ENCODE assay signal across 8 mouse cellular contexts in the genomic region with DNA sequence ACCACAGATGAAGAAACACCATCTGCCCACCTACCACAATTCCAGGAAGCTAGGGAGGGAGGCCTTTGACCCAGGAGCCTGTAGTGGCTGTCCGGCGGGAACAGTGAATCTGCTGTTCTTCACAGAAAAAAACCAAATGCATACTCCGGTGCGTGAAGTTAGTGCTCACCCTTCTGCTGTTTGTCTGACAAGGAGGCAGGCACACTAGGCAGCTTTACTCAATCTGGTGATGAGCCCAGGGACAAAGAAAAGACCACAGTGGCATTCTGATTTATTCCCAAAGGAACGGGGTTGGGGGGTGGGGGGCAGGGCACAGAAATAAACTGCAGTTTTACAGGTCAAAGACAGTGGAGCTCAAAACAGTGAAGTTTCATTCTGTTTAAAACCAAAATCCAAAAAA.
DNase-seq lines count a peak whose midpoint lies in the region; ATAC-seq lines count a peak whose summit lies in the region.

No protein-coding gene starts in this region.

- intact Hi-C loops in heart, postnatal 14 days (cut with DNase I): loop anchor here (5.0 to 10.0 kb wide), 4 partner anchors 63 to 310 kb away; a partner anchor contains a TSS

- 17% methylated on average over 5 of the region's 5 CpGs for WGBS in heart, embryonic 12.5 days
- 16% methylated on average over 5 of the region's 5 CpGs for WGBS in midbrain, embryonic 14.5 days

- no peaks in the 10 kb centered on the region for H3K9me3 ChIP-seq in heart, embryonic 12.5 days (replicated peaks)
- no peaks in the 10 kb centered on the region for H3K9me3 ChIP-seq in midbrain, embryonic 14.5 days (ENCODE audit: control insufficient read depth, low read length)

- no peaks in the 10 kb centered on the region for H3K36me3 ChIP-seq in heart, embryonic 12.5 days
- H3K36me3 ChIP-seq in midbrain, embryonic 14.5 days (ENCODE audit: control insufficient read depth, insufficient read depth, low read length): no peaks in the 10 kb centered on the region

- H3K27me3 ChIP-seq in heart, embryonic 12.5 days (replicated peaks): peaks cover 31% of the 10 kb centered on the region
- no peaks in the 10 kb centered on the region for H3K27me3 ChIP-seq in midbrain, embryonic 14.5 days (ENCODE audit: control insufficient read depth, insufficient read depth, low read length)

- no peak overlapping the region for H3K4me3 ChIP-seq in heart, embryonic 12.5 days
- H3K4me3 ChIP-seq in midbrain, embryonic 14.5 days (replicated peaks; ENCODE audit: low read depth, low read length): peak overlapping the region; percentile 15

- no peak overlapping the region for H3K9ac ChIP-seq in heart, embryonic 12.5 days
- peak overlapping the region; percentile 44 for H3K9ac ChIP-seq in midbrain, embryonic 14.5 days (replicated peaks; ENCODE audit: low read length)

- peak overlapping the region; percentile 69 for H3K4me2 ChIP-seq in heart, embryonic 12.5 days
- H3K4me2 ChIP-seq in midbrain, embryonic 14.5 days (ENCODE audit: low read length): peak overlapping the region; percentile 63

- no peak for DNase-seq in heart, postnatal 14 days
- peak; percentile 39 for DNase-seq in Muller cell, postnatal 12 days (ENCODE audit: inconsistent ontology term)
- peak; percentile 27 for DNase-seq in forelimb bud, embryonic 11.5 days (ENCODE audit: low read depth, low spot score)
- peak; percentile 42 for DNase-seq in midbrain, embryonic 14.5 days
- no peak for DNase-seq in frontal cortex, postnatal 36 days (ENCODE audit: low spot score in 2 of 2)
- no peak for DNase-seq in cerebellum, adult 8-10 months
- no peak for DNase-seq in frontal cortex, postnatal 10 days (ENCODE audit: low spot score in 2 of 2)

- H3K27ac ChIP-seq in heart, embryonic 12.5 days (ENCODE audit: poor library complexity, severe bottlenecking): peak overlapping the region; percentile 93
- H3K27ac ChIP-seq in midbrain, embryonic 14.5 days (replicated peaks; ENCODE audit: low read depth, low read length): peak overlapping the region; percentile 95

- ATAC-seq in heart, embryonic 12.5 days (ENCODE audit: insufficient number of reproducible peaks, low FRiP score): no peak
- no peak for ATAC-seq in midbrain, embryonic 14.5 days (ENCODE audit: low FRiP score, low TSS enrichment)

- peaks cover 12% of the 10 kb centered on the region; the same call in 1 of the 2 replicates for H3K4me1 ChIP-seq in heart, embryonic 12.5 days (replicated peaks)
- H3K4me1 ChIP-seq in midbrain, embryonic 14.5 days (ENCODE audit: control insufficient read depth, insufficient read depth, low read length): peaks cover 8% of the 10 kb centered on the region

Comparison
In these comparisons a context has a peak if more than half of its experiments do, and no peak if none do; other contexts are left out.
1. DNase-seq: peak in Muller cell, postnatal 12 days (single experiment), forelimb bud, embryonic 11.5 days (single experiment) and midbrain, embryonic 14.5 days (single experiment); none in heart, postnatal 14 days (0 of 2), frontal cortex, postnatal 36 days (0 of 2), cerebellum, adult 8-10 months (single experiment) and frontal cortex, postnatal 10 days (0 of 2).